Mouse (Mus musculus) c-Kit-negative CD71-positive TER-119-positive erythroid progenitor cells, embryonic 14.5 days (primary cell): ENCODE results near the gene Strn.

Source experiments
- DNase-seq: peaks from one replicate; pipeline ENCODE4 v3.0.0-alpha.2; 2013; ENCODE audit warnings: low read depth, low spot score

Strn gene

GRCm38 (mm10) chr17:78737096-78737495 lies at the start of gene Strn:
Strn (minus strand) TSS chr17:78737196.
- no peak for DNase-seq

GRCm38 (mm10) chr17:78778765-78779164 lies 41.8 kb upstream of the Strn start:
- DNase-seq = no peak

- DNase-seq = no peak
Observed at GRCm38 (mm10) chr17:78772317-78772716, 35.3 kb upstream of the Strn start.

GRCm38 (mm10) chr17:78770932-78771331 lies 33.9 kb upstream of the Strn start:
- no peak for DNase-seq

GRCm38 (mm10) chr17:78769341-78769740 lies 32.3 kb upstream of the Strn start:
- DNase-seq = no peak

GRCm38 (mm10) chr17:78768937-78769336 lies 31.9 kb upstream of the Strn start:
- no peak for DNase-seq

- no peak for DNase-seq
Observed at GRCm38 (mm10) chr17:78767546-78767945, 30.6 kb upstream of the Strn start.

- no peak for DNase-seq
Observed at GRCm38 (mm10) chr17:78766084-78766483, 29.1 kb upstream of the Strn start.

GRCm38 (mm10) chr17:78763272-78763671 lies 26.3 kb upstream of the Strn start:
- DNase-seq = no peak

- no peak for DNase-seq
Observed at GRCm38 (mm10) chr17:78752938-78753655, 16.1 kb upstream of the Strn start.

- no peak for DNase-seq
Observed at GRCm38 (mm10) chr17:78752064-78752463, 15.1 kb upstream of the Strn start.

- DNase-seq = no peak
Observed at GRCm38 (mm10) chr17:78748440-78748839, 11.4 kb upstream of the Strn start.

- DNase-seq = no peak
Observed at GRCm38 (mm10) chr17:78738416-78738815, 1.4 kb upstream of the Strn start.

GRCm38 (mm10) chr17:78737771-78738170 lies 775 bp upstream of the Strn start:
- no peak for DNase-seq

GRCm38 (mm10) chr17:78736473-78736988 lies 465 bp downstream of the Strn start:
- DNase-seq = peak; percentile 97

GRCm38 (mm10) chr17:78735731-78736472 lies 1.1 kb downstream of the Strn start:
- peak; percentile 32 for DNase-seq

GRCm38 (mm10) chr17:78734806-78735205 lies 2.2 kb downstream of the Strn start:
- no peak for DNase-seq

- DNase-seq = no peak
Observed at GRCm38 (mm10) chr17:78732056-78732455, 4.9 kb downstream of the Strn start.

GRCm38 (mm10) chr17:78726746-78727449 lies 10.1 kb downstream of the Strn start:
- no peak for DNase-seq

- peak; percentile 42 for DNase-seq
Observed at GRCm38 (mm10) chr17:78724461-78725055, 12.4 kb downstream of the Strn start.

- DNase-seq = no peak
Observed at GRCm38 (mm10) chr17:78721690-78722089, 15.3 kb downstream of the Strn start.

GRCm38 (mm10) chr17:78719086-78719485 lies 17.9 kb downstream of the Strn start:
- DNase-seq = no peak
